8 mouse cellular contexts compared by ENCODE assay signal in the genomic region with DNA sequence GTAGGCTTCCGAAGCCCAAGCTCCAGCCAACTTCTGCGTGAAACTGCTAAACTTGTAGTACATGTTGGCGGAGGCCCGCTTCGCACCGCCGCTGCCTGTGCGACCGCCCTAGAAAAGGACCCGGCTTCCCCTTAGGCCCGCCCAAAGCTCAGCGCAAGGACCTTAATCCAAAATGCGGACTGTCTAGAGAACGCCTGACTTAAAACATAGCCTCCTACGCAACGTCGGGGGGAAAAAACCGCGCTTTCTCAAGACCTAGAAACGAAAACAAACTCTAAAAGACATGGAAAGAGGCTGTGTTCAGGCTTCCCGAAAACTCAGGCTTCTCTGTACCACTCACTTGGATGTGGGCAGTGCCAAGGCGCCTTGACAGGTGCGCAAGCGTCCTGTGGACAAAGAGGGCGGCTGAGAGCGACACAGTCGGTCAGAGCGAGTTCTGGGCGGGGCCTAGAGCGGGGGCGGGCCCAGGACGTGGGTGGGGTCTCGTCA. TPM values are rescaled to one million over a fixed set of nuclear protein-coding genes. Genes with fewer than 3 reads are reported as not detected.
DNase-seq lines count a peak whose midpoint lies in the region; ATAC-seq and TF ChIP-seq lines count a peak whose summit lies in the region.

No protein-coding gene starts in this region.

- H3K79me2 ChIP-seq in MEL (ENCODE audit: control insufficient read depth, insufficient read depth, low read length, poor library complexity): peaks cover 45% of the 10 kb centered on the region

- H3K9ac ChIP-seq in MEL (ENCODE audit: control insufficient read depth, low read depth, low read length, poor library complexity, severe bottlenecking): peak overlapping the region; percentile 76
- H3K9ac ChIP-seq in forebrain, postnatal 0 days: peak overlapping the region; percentile 84
- peak overlapping the region; percentile 89 for H3K9ac ChIP-seq in lung, embryonic 15.5 days

- H3K4me3 ChIP-seq in MEL (ENCODE audit: control insufficient read depth in 1 of 2, insufficient read depth in 1 of 2, low read depth in 2 of 2, low read length in 2 of 2): peak overlapping the region; percentile 89 to 91
- H3K4me3 ChIP-seq in cerebellum, adult 2 months (replicated peaks; ENCODE audit: insufficient read depth, low read depth, low read length): peak overlapping the region; percentile 86
- H3K4me3 ChIP-seq in forebrain, postnatal 0 days (ENCODE audit: low read depth, low read length): peak overlapping the region; percentile 86
- H3K4me3 ChIP-seq in lung, embryonic 15.5 days: peak overlapping the region; percentile 73

- ATAC-seq in forebrain, postnatal 0 days: peak; percentile 98
- peak; percentile 98 for ATAC-seq in lung, embryonic 15.5 days (ENCODE audit: borderline replicate concordance, extremely low read depth, low FRiP score, low TSS enrichment)

- H3K36me3 ChIP-seq in MEL (ENCODE audit: control insufficient read depth in 1 of 2, insufficient read depth in 2 of 2, low read length in 2 of 2): peaks cover 0 to 21% of the 10 kb centered on the region in 2 experiments; a peak in 2 of 4 replicates
- H3K36me3 ChIP-seq in forebrain, postnatal 0 days (ENCODE audit: insufficient read depth): no peaks in the 10 kb centered on the region
- no peaks in the 10 kb centered on the region for H3K36me3 ChIP-seq in lung, embryonic 15.5 days

- TF ChIP-seq RAD21 in MEL (IDR thresholded peaks at IDR 0.05; ENCODE audit: low read depth, low read length): no peak

- DNase-seq in MEL (ENCODE audit: low read depth, low spot score): peak; percentile 96
- DNase-seq in cerebellum, adult 2 months: peak; percentile 90 to 92
- DNase-seq in forebrain, postnatal 0 days: peak; percentile 98
- peak; percentile 92 for DNase-seq in heart, postnatal 4 days
- DNase-seq in layer of hippocampus, adult 8-10 months (ENCODE audit: low spot score in 2 of 2): peak; percentile 85 to 88
- DNase-seq in ovary, adult 18-20 months (ENCODE audit: low spot score): peak; percentile 82
- DNase-seq in thymus, postnatal 0 days (ENCODE audit: low spot score): peak; percentile 93

- WGBS in cerebellum, adult 2 months: under 1% methylated on average over 33 of the region's 33 CpGs
- under 1% methylated on average over 33 of the region's 33 CpGs for WGBS in forebrain, postnatal 0 days
- under 1% methylated on average over 33 of the region's 33 CpGs for WGBS in lung, embryonic 15.5 days

- peak in 1 of 2 experiments; percentile 67; a peak in 1 of 4 replicates for TF ChIP-seq POLR2A in MEL (IDR thresholded peaks at IDR 0.05; ENCODE audit: control insufficient read depth in 1 of 2, insufficient read depth in 1 of 2, low read depth in 1 of 2, low read length in 2 of 2, poor library complexity in 1 of 2)
- peak; percentile 53; the same call in 1 of the 2 replicates for TF ChIP-seq POLR2A in cerebellum, adult 2 months (IDR thresholded peaks at IDR 0.05; ENCODE audit: borderline replicate concordance, insufficient read depth, low read length)

- TF ChIP-seq CTCF in MEL (IDR thresholded peaks at IDR 0.05 in 2 of 3, conservative IDR thresholded peaks at IDR 0.05 in 1 of 3; ENCODE audit: control insufficient read depth in 1 of 3, insufficient read depth in 1 of 3, low read depth in 2 of 3, low read length in 3 of 3, poor library complexity in 1 of 3, severe bottlenecking in 1 of 3): no peak
- TF ChIP-seq CTCF in cerebellum, adult 2 months (IDR thresholded peaks at IDR 0.05; ENCODE audit: borderline replicate concordance, insufficient read depth, low read depth, low read length): no peak
- TF ChIP-seq CTCF in forebrain, postnatal 0 days (IDR thresholded peaks at IDR 0.05; ENCODE audit: low read depth): peak; percentile 37

- TF ChIP-seq EP300 in MEL (IDR thresholded peaks at IDR 0.05; ENCODE audit: low read depth in 1 of 2, low read length in 2 of 2): no peak

- peak overlapping the region; percentile 75 for H3K27ac ChIP-seq in MEL (ENCODE audit: control insufficient read depth, low read depth, low read length)
- peak overlapping the region; percentile 91 for H3K27ac ChIP-seq in cerebellum, adult 2 months (ENCODE audit: insufficient read depth, low read length)
- peak overlapping the region; percentile 86 for H3K27ac ChIP-seq in forebrain, postnatal 0 days (ENCODE audit: low read depth, low read length)
- peak overlapping the region; percentile 62 for H3K27ac ChIP-seq in lung, embryonic 15.5 days

- H3K4me2 ChIP-seq in forebrain, postnatal 0 days (ENCODE audit: low read depth): peak overlapping the region; percentile 81
- peak overlapping the region; percentile 64 for H3K4me2 ChIP-seq in lung, embryonic 15.5 days

- H3K9me3 ChIP-seq in MEL (replicated peaks; ENCODE audit: insufficient read depth, low read length): no peaks in the 10 kb centered on the region
- no peaks in the 10 kb centered on the region for H3K9me3 ChIP-seq in forebrain, postnatal 0 days (ENCODE audit: low read length)
- no peaks in the 10 kb centered on the region for H3K9me3 ChIP-seq in lung, embryonic 15.5 days

- no peaks in the 10 kb centered on the region for H3K27me3 ChIP-seq in MEL (ENCODE audit: control insufficient read depth in 1 of 2, insufficient read depth in 2 of 2, low read length in 2 of 2)
- H3K27me3 ChIP-seq in cerebellum, adult 2 months (ENCODE audit: control insufficient read depth, insufficient read depth, low read length): no peaks in the 10 kb centered on the region
- H3K27me3 ChIP-seq in forebrain, postnatal 0 days (ENCODE audit: insufficient read depth, low read length): no peaks in the 10 kb centered on the region
- H3K27me3 ChIP-seq in lung, embryonic 15.5 days: no peaks in the 10 kb centered on the region

- peaks cover 0 to 21% of the 10 kb centered on the region in 2 experiments; a peak in 2 of 4 replicates for H3K4me1 ChIP-seq in MEL (ENCODE audit: control insufficient read depth in 1 of 2, insufficient read depth in 2 of 2, low read length in 2 of 2)
- H3K4me1 ChIP-seq in cerebellum, adult 2 months (ENCODE audit: control insufficient read depth, insufficient read depth, low read length): peaks cover 4% of the 10 kb centered on the region; the same call in 1 of the 2 replicates
- peaks cover 13% of the 10 kb centered on the region for H3K4me1 ChIP-seq in forebrain, postnatal 0 days (ENCODE audit: insufficient read depth)
- peaks cover 16% of the 10 kb centered on the region for H3K4me1 ChIP-seq in lung, embryonic 15.5 days

TF ChIP-seq in MEL, 35 proteins besides CTCF, POLR2A, EP300 and RAD21:
- no peak for TF ChIP-seq ETS1 (IDR thresholded peaks at IDR 0.05; ENCODE audit: low read depth, low read length)
- TF ChIP-seq RCOR1 (IDR thresholded peaks at IDR 0.05; ENCODE audit: low read depth, low read length): no peak
- TF ChIP-seq UBTF (IDR thresholded peaks at IDR 0.05; ENCODE audit: borderline replicate concordance, insufficient read depth, low read depth, low read length): no peak
- TF ChIP-seq ZMIZ1 (IDR thresholded peaks at IDR 0.05; ENCODE audit: low read depth, low read length): 0 out of 2 replicates have a peak, but pooled peaks have one; percentile 9
- no peak for TF ChIP-seq ZNF384 (IDR thresholded peaks at IDR 0.05; ENCODE audit: low read depth, low read length)
- TF ChIP-seq ZKSCAN1 (IDR thresholded peaks at IDR 0.05; ENCODE audit: low read depth, low read length): no peak
- TF ChIP-seq TCF12 (IDR thresholded peaks at IDR 0.05; ENCODE audit: low read depth, low read length): no peak
- no peak for TF ChIP-seq E2F4 (IDR thresholded peaks at IDR 0.05; ENCODE audit: borderline replicate concordance, low read depth, low read length)
- TF ChIP-seq BHLHE40 (IDR thresholded peaks at IDR 0.05; ENCODE audit: borderline replicate concordance, low read depth, low read length): no peak
- peak; percentile 56; the same call in 1 of the 2 replicates for TF ChIP-seq TBP (IDR thresholded peaks at IDR 0.05; ENCODE audit: low read depth, low read length)
- TF ChIP-seq ZC3H11A (IDR thresholded peaks at IDR 0.05; ENCODE audit: low read depth, low read length): no peak
- no peak for TF ChIP-seq MAZ (IDR thresholded peaks at IDR 0.05; ENCODE audit: low read depth, low read length)
- TF ChIP-seq NRF1 (IDR thresholded peaks at IDR 0.05; ENCODE audit: insufficient read depth, low read depth, low read length, poor library complexity, severe bottlenecking): peak; percentile 72
- TF ChIP-seq CHD2 (IDR thresholded peaks at IDR 0.05; ENCODE audit: low read length): no peak
- TF ChIP-seq ELF1 (IDR thresholded peaks at IDR 0.05; ENCODE audit: low read depth, low read length): no peak
- no peak for TF ChIP-seq GATA1 (IDR thresholded peaks at IDR 0.05; ENCODE audit: low read depth, low read length)
- no peak for TF ChIP-seq POLR2AphosphoS5 (IDR thresholded peaks at IDR 0.05; ENCODE audit: borderline replicate concordance, low read depth, low read length)
- no peak for TF ChIP-seq SMC3 (IDR thresholded peaks at IDR 0.05; ENCODE audit: low read depth, low read length)
- TF ChIP-seq MAX (IDR thresholded peaks at IDR 0.05; ENCODE audit: low read length): peak; percentile 96
- TF ChIP-seq SIN3A (IDR thresholded peaks at IDR 0.05; ENCODE audit: low read length): peak; percentile 75; the same call in 1 of the 2 replicates
- TF ChIP-seq MYB (IDR thresholded peaks at IDR 0.05; ENCODE audit: low read depth, low read length): no peak
- TF ChIP-seq HCFC1 (IDR thresholded peaks at IDR 0.05; ENCODE audit: low read depth, low read length): peak; percentile 81
- TF ChIP-seq MXI1 (IDR thresholded peaks at IDR 0.05; ENCODE audit: low read depth, low read length): 0 out of 2 replicates have a peak, but pooled peaks have one; percentile 58
- no peak; the same call in none of the 2 replicates for TF ChIP-seq NELFE (IDR thresholded peaks at IDR 0.05; ENCODE audit: low read depth, low read length)
TF ChIP-seq in MEL: peak in this region for 7.

RNA-seq across cellular contexts. Expression of gene Cox7a2l, which starts 2.9 kb away (rescaled TPM):
- total RNA-seq in MEL (2012; rRNA removed): 203 and 206 TPM in 2 replicates
- polyA plus RNA-seq in MEL (2012; ENCODE audit: insufficient read depth in 1 of 2, insufficient read length in 2 of 2, low read depth in 1 of 2, low replicate concordance in 2 of 2, missing spikeins in 1 of 2): 100 to 1,000 TPM in 1 of 2 experiments, not detected in 1; 206 TPM
- 254 and 280 TPM in 2 replicates for polyA plus RNA-seq in cerebellum, adult 2 months (2012; rRNA removed)
- 343 and 363 TPM in 2 replicates for total RNA-seq in forebrain, postnatal 0 days (2014; rRNA removed)
- polyA plus RNA-seq in forebrain, postnatal 0 days (2015; fragmentation: Nextera tagmentation; extraction: Ambion mirVana): 210 and 242 TPM in 2 replicates
- total RNA-seq in heart, postnatal 4 days (2021): 100 to 1,000 TPM; 289 to 300 TPM
- total RNA-seq in layer of hippocampus, adult 8-10 months (2022): 100 to 1,000 TPM; 169 to 209 (median 187) TPM
- polyA plus RNA-seq in lung, embryonic 15.5 days (2015; fragmentation: Nextera tagmentation; extraction: Ambion mirVana): 165 and 172 TPM in 2 replicates
- 251 and 271 TPM in 2 replicates for polyA plus RNA-seq in thymus, postnatal 0 days (2015; fragmentation: Nextera tagmentation; extraction: Ambion mirVana)

Comparison
In these comparisons a context has a peak if more than half of its experiments do, and no peak if none do; other contexts are left out.
1. Peak in every context shown above with its lines: DNase-seq, ATAC-seq, H3K4me3 ChIP-seq and H3K27ac ChIP-seq.